Mouse (Mus musculus): ENCODE measurements around the gene Theg. TPM values are rescaled to one million over a fixed set of nuclear protein-coding genes. Genes with fewer than 3 reads are reported as not detected.
A peak's percentile ranks its signal among the peaks of the same experiment; 100 is the strongest.

Theg gene
- polyA plus RNA-seq, 1 experiment from 2014 or later = not detected

- Histone ChIP-seq H3K9ac (ENCODE audit: low read length) (peak overlapping the region; percentile 47; the same call in 1 of the 2 replicates), H3K9me3 (ENCODE audit: control insufficient read depth, low read length) (no peaks in the 10 kb centered on the region), H3K4me2 (replicated peaks; ENCODE audit: low read depth) (peak overlapping the region; percentile 95), H3K36me3 (ENCODE audit: control insufficient read depth, insufficient read depth, low read length) (peaks cover 7% of the 10 kb centered on the region), H3K27me3 (ENCODE audit: control insufficient read depth, insufficient read depth, low read length) (no peaks in the 10 kb centered on the region), H3K4me3 (ENCODE audit: low read depth, low read length) (peak overlapping the region; percentile 84), H3K27ac (replicated peaks) (no peak overlapping the region), H3K4me1 (replicated peaks; ENCODE audit: control insufficient read depth, insufficient read depth) (0 out of 2 replicates have a peak, but pooled peaks cover 2% of the 10 kb centered on the region)
- DNase-seq (ENCODE audit: low spot score) = peak; percentile 14
- ATAC-seq (ENCODE audit: low FRiP score, low TSS enrichment) = no peak
- 24% methylated on average over 10 of the region's 10 CpGs for WGBS
- no peak for TF ChIP-seq EP300 (optimal IDR thresholded peaks at IDR 0.05)
- TF ChIP-seq CTCF (IDR thresholded peaks at IDR 0.05; ENCODE audit: low read depth) = no peak
These were observed 33.4 kb downstream of the Theg start for GRCm38 (mm10) chr10:79553691-79554090.

DNA sequence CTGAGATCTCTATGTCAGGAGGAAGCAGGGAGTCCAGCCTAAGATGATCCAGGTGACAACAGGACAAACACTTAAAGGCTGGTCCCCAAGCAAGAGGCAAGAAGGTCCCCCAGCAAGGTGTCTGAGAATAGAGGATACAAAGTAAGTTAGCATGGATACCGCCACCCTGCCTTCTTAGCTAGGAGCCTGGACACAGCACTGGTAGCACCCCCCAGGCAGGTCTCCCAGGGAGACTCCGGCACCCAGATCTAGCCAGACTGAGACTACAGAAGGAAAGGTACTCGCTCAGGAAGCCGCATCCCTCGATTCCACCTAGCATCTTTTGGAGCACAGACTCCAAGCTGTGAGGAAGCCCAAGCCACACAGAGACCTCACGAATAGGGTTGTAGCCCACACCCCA lies 34.0 kb downstream of the Theg start:
- WGBS = 85% methylated on average over 6 of the region's 6 CpGs

GRCm38 (mm10) chr10:79552531-79552930 lies 34.6 kb downstream of the Theg start:
- TF ChIP-seq EP300 (optimal IDR thresholded peaks at IDR 0.05) = no peak
- no peak for TF ChIP-seq CTCF (IDR thresholded peaks at IDR 0.05; ENCODE audit: low read depth)
- H3K9me3 ChIP-seq (ENCODE audit: control insufficient read depth, low read length) = no peaks in the 10 kb centered on the region
- 0 out of 2 replicates have a peak, but pooled peaks cover 2% of the 10 kb centered on the region for H3K4me1 ChIP-seq (replicated peaks; ENCODE audit: control insufficient read depth, insufficient read depth)
- WGBS = 79% methylated on average over 8 of the region's 8 CpGs
- peaks cover 12% of the 10 kb centered on the region for H3K36me3 ChIP-seq (ENCODE audit: control insufficient read depth, insufficient read depth, low read length)
- no peak overlapping the region for H3K4me2 ChIP-seq (replicated peaks; ENCODE audit: low read depth)
- no peak overlapping the region for H3K27ac ChIP-seq (replicated peaks)
- no peak overlapping the region for H3K9ac ChIP-seq (ENCODE audit: low read length)
- no peak overlapping the region for H3K4me3 ChIP-seq (ENCODE audit: low read depth, low read length)
- DNase-seq (ENCODE audit: low spot score) (peak; percentile 13), ATAC-seq (ENCODE audit: low FRiP score, low TSS enrichment) (no peak)
- no peaks in the 10 kb centered on the region for H3K27me3 ChIP-seq (ENCODE audit: control insufficient read depth, insufficient read depth, low read length)

More for the DNA sequence above, 34.0 kb downstream of the Theg start:
- Histone ChIP-seq H3K36me3 (ENCODE audit: control insufficient read depth, insufficient read depth, low read length) (peaks cover 12% of the 10 kb centered on the region), H3K27ac (replicated peaks) (no peak overlapping the region), H3K27me3 (ENCODE audit: control insufficient read depth, insufficient read depth, low read length) (no peaks in the 10 kb centered on the region), H3K4me1 (replicated peaks; ENCODE audit: control insufficient read depth, insufficient read depth) (0 out of 2 replicates have a peak, but pooled peaks cover 2% of the 10 kb centered on the region), H3K9ac (ENCODE audit: low read length) (no peak overlapping the region), H3K9me3 (ENCODE audit: control insufficient read depth, low read length) (no peaks in the 10 kb centered on the region), H3K4me3 (ENCODE audit: low read depth, low read length) (peak overlapping the region; percentile 84; the same call in 1 of the 2 replicates), H3K4me2 (replicated peaks; ENCODE audit: low read depth) (peak overlapping the region; percentile 95)
- ATAC-seq (ENCODE audit: low FRiP score, low TSS enrichment) (no peak), DNase-seq (ENCODE audit: low spot score) (peak; percentile 13)
- no peak for TF ChIP-seq EP300 (optimal IDR thresholded peaks at IDR 0.05)
- TF ChIP-seq CTCF (IDR thresholded peaks at IDR 0.05; ENCODE audit: low read depth) = no peak

DNA sequence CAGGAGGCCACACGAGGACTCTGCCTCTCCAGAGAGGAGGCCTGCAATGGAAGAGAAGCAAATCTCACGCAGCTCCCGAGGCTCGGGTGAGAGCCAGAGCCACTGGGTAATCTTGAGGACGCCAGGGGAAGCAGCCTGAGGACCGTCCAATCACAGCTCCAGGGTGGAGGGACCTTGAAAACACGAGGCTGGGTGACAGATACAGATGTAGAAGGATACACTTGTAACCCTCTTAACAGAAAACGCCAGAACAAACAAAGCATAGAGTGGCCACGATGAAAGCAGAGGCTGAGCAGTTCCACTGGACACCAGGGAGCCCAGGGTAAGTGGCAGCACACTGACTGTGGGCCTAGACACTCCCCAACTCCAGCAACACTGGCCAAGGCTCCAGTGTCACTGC lies 36.8 kb downstream of the Theg start:
- peak; percentile 12 for DNase-seq (ENCODE audit: low spot score)
- Histone ChIP-seq H3K27ac (replicated peaks) (no peak overlapping the region), H3K4me2 (replicated peaks; ENCODE audit: low read depth) (no peak overlapping the region), H3K27me3 (ENCODE audit: control insufficient read depth, insufficient read depth, low read length) (no peaks in the 10 kb centered on the region), H3K36me3 (ENCODE audit: control insufficient read depth, insufficient read depth, low read length) (peaks cover 26% of the 10 kb centered on the region), H3K4me1 (replicated peaks; ENCODE audit: control insufficient read depth, insufficient read depth) (0 out of 2 replicates have a peak, but pooled peaks cover 2% of the 10 kb centered on the region), H3K4me3 (ENCODE audit: low read depth, low read length) (no peak overlapping the region), H3K9ac (ENCODE audit: low read length) (no peak overlapping the region), H3K9me3 (ENCODE audit: control insufficient read depth, low read length) (no peaks in the 10 kb centered on the region)
- TF ChIP-seq EP300 (optimal IDR thresholded peaks at IDR 0.05) (no peak), CTCF (IDR thresholded peaks at IDR 0.05; ENCODE audit: low read depth) (no peak)
- 65% methylated on average over 9 of the region's 9 CpGs for WGBS
- no peak for ATAC-seq (ENCODE audit: low FRiP score, low TSS enrichment)

GRCm38 (mm10) chr10:79548971-79549723 lies 38.0 kb downstream of the Theg start:
- Histone ChIP-seq H3K36me3 (ENCODE audit: control insufficient read depth, insufficient read depth, low read length) (peaks cover 33% of the 10 kb centered on the region), H3K4me1 (replicated peaks; ENCODE audit: control insufficient read depth, insufficient read depth) (0 out of 2 replicates have a peak, but pooled peaks cover 2% of the 10 kb centered on the region), H3K4me3 (ENCODE audit: low read depth, low read length) (no peak overlapping the region), H3K9ac (ENCODE audit: low read length) (no peak overlapping the region), H3K27me3 (ENCODE audit: control insufficient read depth, insufficient read depth, low read length) (no peaks in the 10 kb centered on the region), H3K27ac (replicated peaks) (no peak overlapping the region), H3K9me3 (ENCODE audit: control insufficient read depth, low read length) (no peaks in the 10 kb centered on the region), H3K4me2 (replicated peaks; ENCODE audit: low read depth) (no peak overlapping the region)
- peak; percentile 12 for DNase-seq (ENCODE audit: low spot score)
- no peak for TF ChIP-seq EP300 (optimal IDR thresholded peaks at IDR 0.05)
- no peak for TF ChIP-seq CTCF (IDR thresholded peaks at IDR 0.05; ENCODE audit: low read depth)
- no peak for ATAC-seq (ENCODE audit: low FRiP score, low TSS enrichment)
- 93% methylated on average over 18 of the region's 18 CpGs for WGBS

GRCm38 (mm10) chr10:79548546-79548945 lies 38.6 kb downstream of the Theg start:
- Histone ChIP-seq H3K4me1 (replicated peaks; ENCODE audit: control insufficient read depth, insufficient read depth) (no peaks in the 10 kb centered on the region), H3K36me3 (ENCODE audit: control insufficient read depth, insufficient read depth, low read length) (peaks cover 37% of the 10 kb centered on the region)
- TF ChIP-seq EP300 (optimal IDR thresholded peaks at IDR 0.05) = no peak
- TF ChIP-seq CTCF (IDR thresholded peaks at IDR 0.05; ENCODE audit: low read depth) = no peak

More at GRCm38 (mm10) chr10:79548546-79548945, 38.6 kb downstream of the Theg start:
- Histone ChIP-seq H3K9ac (ENCODE audit: low read length) (no peak overlapping the region), H3K4me3 (ENCODE audit: low read depth, low read length) (no peak overlapping the region), H3K27me3 (ENCODE audit: control insufficient read depth, insufficient read depth, low read length) (no peaks in the 10 kb centered on the region), H3K9me3 (ENCODE audit: control insufficient read depth, low read length) (no peaks in the 10 kb centered on the region), H3K4me2 (replicated peaks; ENCODE audit: low read depth) (no peak overlapping the region), H3K27ac (replicated peaks) (no peak overlapping the region)
- ATAC-seq (ENCODE audit: low FRiP score, low TSS enrichment) = no peak
- WGBS = 89% methylated on average over 5 of the region's 5 CpGs
- peak; percentile 9 for DNase-seq (ENCODE audit: low spot score)
